Mouse (Mus musculus) telencephalon, adult 2 months (tissue): ENCODE measurements around the gene Arhgap18.

Experiments used
- DNase-seq: peaks from one replicate; pipeline ENCODE4 v3.0.0-alpha.2; 2011; ENCODE audit warnings: low read depth, low spot score

Gene Arhgap18

GRCm38 (mm10) chr10:26752929-26753567 is at the start of gene Arhgap18:
Arhgap18 (plus strand) TSS chr10:26753421.
- no peak for DNase-seq

- DNase-seq, result no peak
Observed at GRCm38 (mm10) chr10:26710458-26711011, 42.7 kb upstream of the Arhgap18 start.

GRCm38 (mm10) chr10:26711068-26711467 is 42.2 kb upstream of the Arhgap18 start:
- peak; percentile 29 for DNase-seq

- no peak for DNase-seq
Observed at GRCm38 (mm10) chr10:26713986-26714385, 39.2 kb upstream of the Arhgap18 start.

- no peak for DNase-seq
Observed at GRCm38 (mm10) chr10:26724704-26725103, 28.5 kb upstream of the Arhgap18 start.

- no peak for DNase-seq
Observed at GRCm38 (mm10) chr10:26725255-26725654, 28.0 kb upstream of the Arhgap18 start.

- DNase-seq, result no peak
Observed at GRCm38 (mm10) chr10:26750827-26751226, 2.4 kb upstream of the Arhgap18 start.

GRCm38 (mm10) chr10:26752064-26752928 is 925 bp upstream of the Arhgap18 start:
- peak; percentile 50 for DNase-seq

- DNase-seq, result no peak
Observed at GRCm38 (mm10) chr10:26754006-26754405, 785 bp downstream of the Arhgap18 start.

- no peak for DNase-seq
Observed at GRCm38 (mm10) chr10:26757231-26757630, 4.0 kb downstream of the Arhgap18 start.

- DNase-seq, result no peak
Observed at GRCm38 (mm10) chr10:26759469-26759868, 6.2 kb downstream of the Arhgap18 start.

GRCm38 (mm10) chr10:26761103-26761502 is 7.9 kb downstream of the Arhgap18 start:
- DNase-seq, result no peak

- no peak for DNase-seq
Observed at GRCm38 (mm10) chr10:26761991-26762903, 9.0 kb downstream of the Arhgap18 start.

- no peak for DNase-seq
Observed at GRCm38 (mm10) chr10:26767196-26767595, 14.0 kb downstream of the Arhgap18 start.

- no peak for DNase-seq
Observed at GRCm38 (mm10) chr10:26768943-26769342, 15.7 kb downstream of the Arhgap18 start.

- no peak for DNase-seq
Observed at GRCm38 (mm10) chr10:26770035-26770434, 16.8 kb downstream of the Arhgap18 start.

GRCm38 (mm10) chr10:26771938-26772623 is 18.9 kb downstream of the Arhgap18 start:
- DNase-seq, result peak; percentile 50

- DNase-seq, result no peak
Observed at GRCm38 (mm10) chr10:26772624-26773540, 19.7 kb downstream of the Arhgap18 start.

GRCm38 (mm10) chr10:26773541-26773940 is 20.3 kb downstream of the Arhgap18 start:
- no peak for DNase-seq

- DNase-seq, result no peak
Observed at GRCm38 (mm10) chr10:26774266-26774665, 21.0 kb downstream of the Arhgap18 start.
